Mouse (Mus musculus) embryonic facial prominence, embryonic 13.5 days (tissue): ENCODE measurements at regions not wholly inside any gene's neighbourhood (a gene's known extent, or its start where the extent isn't known, plus 50 kb on each side); places are given as distances from the start of the nearest gene placed in this dataset.

Source experiments
- ATAC-seq: fragments of 200-750 bp; cut with Nextera tagmentation; 2 replicates; pipeline ENCODE4 v1.8.0; 2017; ENCODE audit warnings: low read depth; ENCODE audit not compliant: insufficient number of reproducible peaks, insufficient read depth, low FRiP score, low TSS enrichment
- H3K27ac ChIP-seq: fragments of 300-500 bp; sonication (generic); 2 replicates; pipeline ENCODE4 v1.5.1; 2015; ENCODE audit warnings: moderate library complexity, mild to moderate bottlenecking, inconsistent platforms
- H3K27me3 ChIP-seq: fragments of 300-500 bp; sonication (generic); 2 replicates; pipeline ENCODE4 v1.6.1; 2015; ENCODE audit warnings: mild to moderate bottlenecking, inconsistent platforms
- H3K36me3 ChIP-seq: fragments of 300-500 bp; sonication (generic); 2 replicates; pipeline ENCODE4 v1.6.1; 2015; ENCODE audit warnings: mild to moderate bottlenecking, inconsistent platforms
- H3K4me1 ChIP-seq: fragments of 300-500 bp; sonication (generic); 2 replicates; pipeline ENCODE4 v1.6.1; 2015; ENCODE audit warnings: inconsistent platforms
- H3K4me2 ChIP-seq: fragments of 300-500 bp; sonication (generic); 2 replicates; pipeline ENCODE4 v1.6.1; 2015; ENCODE audit warnings: moderate library complexity, mild to moderate bottlenecking, inconsistent platforms
- H3K4me3 ChIP-seq: fragments of 300-500 bp; sonication (generic); 2 replicates; pipeline ENCODE4 v1.5.1; 2015; ENCODE audit warnings: mild to moderate bottlenecking, inconsistent platforms
- H3K9ac ChIP-seq: fragments of 300-500 bp; sonication (generic); 2 replicates; pipeline ENCODE4 v1.6.1; 2015; ENCODE audit warnings: mild to moderate bottlenecking, inconsistent platforms
- H3K9me3 ChIP-seq: fragments of 300-500 bp; sonication (generic); 2 replicates; pipeline ENCODE4 v1.6.1; 2016; ENCODE audit warnings: inconsistent platforms
- WGBS: fragments of 180-500 bp; shearing (Covaris S2); methylation state at CpG from one replicate; pipeline ENCODE4 v1.1.7; 2015; ENCODE audit warnings: mixed read lengths; 5-methylcytosine and 5-hydroxymethylcytosine counted together

DNA sequence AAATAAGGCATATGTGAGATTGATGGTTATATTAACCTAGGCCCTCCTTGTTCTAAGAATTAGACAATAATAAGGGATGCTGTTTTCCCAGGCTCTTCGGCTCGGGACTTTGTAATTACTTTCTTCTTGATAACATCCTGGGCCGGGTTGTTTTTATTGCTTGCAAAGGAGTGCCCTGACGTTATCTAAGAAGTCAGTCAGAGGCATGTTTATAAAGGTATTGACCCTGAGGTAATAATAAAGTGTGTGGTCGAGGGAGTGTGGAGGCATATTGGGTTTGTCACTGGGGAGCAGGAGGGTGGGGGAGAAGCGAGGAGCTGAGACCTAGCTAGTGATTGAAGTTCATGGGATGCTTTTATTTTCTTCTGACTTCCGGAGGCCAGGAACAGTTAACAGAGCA lies 221.5 kb downstream of the Ppp4r2 start:
- H3K9me3 ChIP-seq = no peaks in the 10 kb centered on the region
- no peak overlapping the region for H3K4me3 ChIP-seq
- no peaks in the 10 kb centered on the region for H3K4me1 ChIP-seq
- no peak overlapping the region for H3K27ac ChIP-seq
- no peak overlapping the region for H3K4me2 ChIP-seq
- H3K36me3 ChIP-seq = no peaks in the 10 kb centered on the region
- no peaks in the 10 kb centered on the region for H3K27me3 ChIP-seq
- 63% methylated on average over 7 of the region's 7 CpGs for WGBS
- H3K9ac ChIP-seq = no peak overlapping the region
- no peak for ATAC-seq

DNA sequence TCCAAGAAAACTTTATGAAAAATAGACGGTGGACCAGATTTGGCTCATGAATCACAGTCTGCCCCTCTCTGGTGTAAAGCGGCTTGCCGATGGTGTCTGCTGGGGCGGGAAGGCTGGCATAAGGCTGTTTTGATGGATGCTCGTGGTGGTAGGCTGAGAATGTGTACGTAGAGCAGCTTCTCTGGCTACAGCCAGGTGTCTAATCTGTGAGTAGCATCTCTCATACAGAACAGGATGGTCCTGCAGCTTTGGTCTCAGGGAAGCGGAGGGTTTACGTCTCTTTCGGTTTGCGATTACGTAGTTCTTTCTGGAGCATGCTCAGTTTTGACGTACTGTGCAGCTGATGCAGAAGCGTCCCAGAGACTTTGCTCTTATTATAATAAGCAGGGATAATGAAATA lies 222.9 kb downstream of the Ppp4r2 start:
- no peak for ATAC-seq
- 92% methylated on average over 13 of the region's 13 CpGs for WGBS
- H3K4me3 ChIP-seq = no peak overlapping the region
- H3K4me2 ChIP-seq = no peak overlapping the region
- no peaks in the 10 kb centered on the region for H3K36me3 ChIP-seq
- H3K27ac ChIP-seq = no peak overlapping the region
- no peaks in the 10 kb centered on the region for H3K4me1 ChIP-seq
- H3K27me3 ChIP-seq = no peaks in the 10 kb centered on the region
- no peaks in the 10 kb centered on the region for H3K9me3 ChIP-seq
- no peak overlapping the region for H3K9ac ChIP-seq

DNA sequence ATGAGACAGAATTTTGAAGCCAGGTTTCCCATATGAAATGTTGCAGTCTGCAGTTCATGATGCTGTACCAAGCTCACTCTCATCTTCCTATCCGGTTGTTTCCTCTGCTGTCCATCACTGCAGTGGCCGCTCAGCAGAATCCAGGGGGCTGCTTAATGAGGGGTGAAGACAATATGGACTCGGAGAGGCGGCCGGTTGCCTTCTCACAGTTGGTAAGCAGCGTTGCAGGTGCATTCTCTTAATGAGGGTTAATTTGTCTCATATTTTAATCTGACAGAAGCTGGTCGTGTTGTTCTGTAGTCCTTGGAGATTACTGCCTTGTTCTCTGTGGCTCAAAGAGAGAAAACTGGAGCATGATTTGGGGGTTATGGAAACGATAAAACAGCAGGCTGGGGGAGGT lies 225.6 kb downstream of the Ppp4r2 start:
- no peak overlapping the region for H3K27ac ChIP-seq
- WGBS = 82% methylated on average over 8 of the region's 8 CpGs
- no peaks in the 10 kb centered on the region for H3K9me3 ChIP-seq
- no peaks in the 10 kb centered on the region for H3K36me3 ChIP-seq
- H3K9ac ChIP-seq = no peak overlapping the region
- no peak for ATAC-seq
- H3K4me2 ChIP-seq = no peak overlapping the region
- no peaks in the 10 kb centered on the region for H3K4me1 ChIP-seq
- no peaks in the 10 kb centered on the region for H3K27me3 ChIP-seq
- H3K4me3 ChIP-seq = no peak overlapping the region

DNA sequence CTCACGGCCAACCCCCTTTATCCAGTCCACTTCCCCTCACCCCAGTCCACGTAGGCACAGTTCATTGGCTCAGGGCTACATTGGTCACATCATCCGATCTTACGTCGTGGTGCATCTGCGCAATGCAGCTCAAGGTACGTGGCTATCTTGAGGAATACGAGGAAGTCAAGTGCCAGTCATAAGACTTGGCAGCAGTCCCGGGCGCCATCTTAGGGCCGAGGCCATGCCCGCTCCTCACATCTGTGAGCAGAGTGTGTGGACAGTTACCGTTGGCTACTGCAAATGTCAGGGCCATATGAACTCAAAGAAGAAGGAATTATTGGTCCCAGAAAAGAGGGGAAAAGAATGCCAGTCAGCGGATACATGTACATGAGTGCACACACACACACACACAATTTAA lies 228.8 kb downstream of the Ppp4r2 start:
- Histone ChIP-seq H3K4me1 (no peaks in the 10 kb centered on the region), H3K9ac (no peak overlapping the region), H3K4me2 (no peak overlapping the region), H3K36me3 (no peaks in the 10 kb centered on the region), H3K4me3 (no peak overlapping the region), H3K27me3 (no peaks in the 10 kb centered on the region), H3K9me3 (no peaks in the 10 kb centered on the region), H3K27ac (no peak overlapping the region)
- 94% methylated on average over 14 of the region's 14 CpGs for WGBS
- ATAC-seq = no peak

DNA sequence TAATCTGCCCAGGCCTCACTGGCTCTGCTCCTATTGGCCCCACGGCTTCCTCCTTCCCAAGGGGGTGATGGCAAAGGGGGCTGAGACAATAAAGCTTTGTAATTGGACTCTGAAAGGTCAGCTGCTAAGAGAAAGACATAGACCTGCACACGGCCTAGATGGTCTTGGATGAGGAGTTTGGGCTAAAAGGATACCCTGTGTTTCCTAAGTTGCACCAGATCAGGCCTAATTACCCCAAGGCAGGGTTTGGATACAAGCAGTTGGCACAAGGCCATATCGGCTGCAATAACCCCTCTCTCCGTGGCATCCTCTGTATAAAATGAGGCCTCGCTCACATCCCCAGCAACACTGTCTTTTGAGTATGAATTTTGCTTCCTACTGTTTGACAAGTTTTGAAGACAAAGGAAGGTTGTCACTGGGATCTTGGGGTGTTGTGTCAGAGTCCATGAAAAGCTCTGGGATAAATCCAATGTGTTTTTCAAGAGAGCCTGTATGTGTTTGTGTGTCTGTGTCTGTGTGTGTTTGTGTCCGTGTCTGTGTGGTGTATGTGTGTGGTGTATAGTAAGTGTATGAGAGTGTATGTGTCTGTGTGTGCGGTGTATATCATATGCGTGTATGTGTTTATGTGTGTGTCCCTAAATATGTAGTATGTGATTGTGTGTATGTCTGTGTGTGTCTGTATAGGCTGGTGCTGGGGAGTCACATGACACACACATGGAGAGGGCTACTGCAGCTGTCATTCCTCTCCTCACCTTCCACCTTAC lies 242.5 kb downstream of the Ppp4r2 start:
- Histone ChIP-seq H3K4me1 (no peaks in the 10 kb centered on the region), H3K9ac (no peak overlapping the region), H3K9me3 (no peaks in the 10 kb centered on the region), H3K36me3 (no peaks in the 10 kb centered on the region), H3K27me3 (no peaks in the 10 kb centered on the region), H3K27ac (no peak overlapping the region), H3K4me2 (no peak overlapping the region), H3K4me3 (no peak overlapping the region)
- ATAC-seq = no peak
- 65% methylated on average over 8 of the region's 8 CpGs for WGBS

DNA sequence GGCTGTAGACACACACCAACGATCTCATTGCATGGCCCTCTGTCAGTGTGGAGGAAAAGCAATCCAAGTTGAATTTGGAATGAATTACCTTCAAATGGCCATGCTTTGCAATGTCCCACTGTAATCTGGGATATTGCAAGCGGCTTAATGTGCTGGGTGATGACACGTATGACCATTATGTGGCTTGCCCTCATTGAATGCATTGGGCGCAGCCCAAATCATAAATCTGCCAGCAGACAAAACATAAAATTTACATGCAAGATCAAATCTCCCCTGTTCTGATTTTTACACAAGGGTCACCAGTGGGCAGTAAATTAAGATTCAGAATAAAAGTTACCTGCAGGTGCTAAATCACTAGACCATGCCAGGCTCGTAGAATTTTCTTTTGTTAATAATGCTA lies 244.9 kb downstream of the Ppp4r2 start:
- ATAC-seq = no peak
- Histone ChIP-seq H3K27me3 (no peaks in the 10 kb centered on the region), H3K36me3 (no peaks in the 10 kb centered on the region), H3K4me2 (no peak overlapping the region), H3K9ac (no peak overlapping the region), H3K27ac (no peak overlapping the region), H3K9me3 (no peaks in the 10 kb centered on the region), H3K4me3 (no peak overlapping the region), H3K4me1 (no peaks in the 10 kb centered on the region)
- 91% methylated on average over 5 of the region's 5 CpGs for WGBS

DNA sequence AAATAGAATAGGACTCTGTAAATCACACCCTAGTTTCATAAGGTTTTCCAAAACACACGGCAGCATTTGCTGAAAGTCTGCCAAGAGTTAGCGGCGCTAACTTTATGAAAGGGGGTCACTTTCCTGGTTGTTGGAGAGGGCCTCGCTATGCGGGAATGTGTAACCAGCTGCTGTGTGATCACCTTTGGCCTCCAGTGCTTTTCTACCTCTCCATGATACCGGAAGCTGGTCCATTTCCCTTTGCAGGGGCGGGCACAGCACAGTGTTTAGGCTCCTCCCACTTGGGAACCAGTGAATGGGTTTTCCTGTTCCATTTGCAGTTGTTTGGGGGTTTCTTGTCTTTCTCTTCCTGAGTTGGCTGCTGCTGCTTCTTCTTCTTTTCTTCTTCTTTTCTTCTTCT lies 250.3 kb downstream of the Ppp4r2 start:
- Histone ChIP-seq H3K4me2 (no peak overlapping the region), H3K36me3 (no peaks in the 10 kb centered on the region), H3K4me1 (no peaks in the 10 kb centered on the region), H3K27ac (no peak overlapping the region), H3K9ac (no peak overlapping the region), H3K9me3 (no peaks in the 10 kb centered on the region), H3K4me3 (no peak overlapping the region), H3K27me3 (no peaks in the 10 kb centered on the region)
- 58% methylated on average over 7 of the region's 7 CpGs for WGBS
- ATAC-seq = no peak

DNA sequence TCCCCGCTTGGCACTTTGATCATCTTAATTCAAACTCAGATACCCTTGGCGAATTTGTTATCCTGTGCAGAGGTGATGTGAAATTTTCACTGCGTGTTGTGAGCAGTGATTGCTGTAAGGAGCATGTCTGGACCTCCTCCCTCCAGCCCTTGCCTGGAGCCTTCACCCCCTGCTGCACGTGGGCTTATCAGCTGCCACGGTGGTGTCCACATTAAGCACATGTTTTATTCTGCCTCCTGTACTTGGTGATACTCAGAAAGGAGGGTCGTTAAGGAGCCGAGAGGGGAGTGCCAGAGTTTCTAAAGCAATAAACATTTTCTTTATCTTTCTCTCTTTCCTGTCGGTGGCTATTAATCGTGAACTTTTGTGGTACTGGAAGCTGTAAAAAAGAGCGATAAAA lies 258.8 kb downstream of the Ppp4r2 start:
- 40% methylated on average over 10 of the region's 10 CpGs for WGBS
- no peak overlapping the region for H3K9ac ChIP-seq
- no peak for ATAC-seq

More for the DNA sequence above, 258.8 kb downstream of the Ppp4r2 start:
- H3K4me3 ChIP-seq = no peak overlapping the region
- no peaks in the 10 kb centered on the region for H3K27me3 ChIP-seq
- H3K27ac ChIP-seq = no peak overlapping the region
- H3K9me3 ChIP-seq = no peaks in the 10 kb centered on the region
- H3K36me3 ChIP-seq = no peaks in the 10 kb centered on the region
- no peak overlapping the region for H3K4me2 ChIP-seq
- H3K4me1 ChIP-seq = no peaks in the 10 kb centered on the region
